In the genomic region with DNA sequence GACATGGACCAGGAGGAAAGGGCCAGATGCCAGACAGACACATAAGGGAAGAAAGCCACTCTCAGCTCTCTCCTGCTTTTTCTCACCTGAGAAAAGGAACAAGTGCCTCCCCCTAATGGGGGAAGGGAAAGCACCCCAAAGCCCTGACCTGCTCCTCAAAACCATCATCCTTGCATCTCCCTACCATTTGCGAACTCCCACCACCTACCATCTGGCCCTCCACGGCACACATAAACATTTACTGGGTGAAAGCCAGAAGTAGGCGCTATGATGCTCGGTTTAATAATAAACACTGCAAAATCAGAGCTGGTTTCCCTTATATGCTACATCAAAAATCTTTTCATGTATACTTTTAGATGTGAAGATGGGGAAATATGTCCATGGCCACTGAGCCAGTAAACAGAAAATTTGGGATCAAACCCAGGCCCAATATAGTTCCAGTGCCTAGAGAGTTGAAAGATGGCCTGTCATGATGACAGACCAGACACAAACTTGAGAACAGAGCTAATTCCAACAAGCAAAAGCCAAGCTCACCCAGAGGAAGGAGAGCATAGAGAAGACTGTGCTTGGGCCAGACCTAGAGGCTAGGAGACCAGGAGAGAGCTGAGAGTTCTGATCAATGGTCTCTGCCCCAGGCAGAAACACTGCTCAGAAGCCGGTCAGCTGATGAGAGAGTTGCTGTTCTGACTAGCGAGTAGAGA, we compare ENCODE assay signal across 22 mouse cellular contexts.
A peak's percentile ranks its signal among the peaks of the same experiment; 100 is the strongest.
DNase-seq lines count a peak whose midpoint lies in the region; ATAC-seq and TF ChIP-seq lines count a peak whose summit lies in the region.
"Had no signal": no experiment of that assay in that cellular context is flagged by ENCODE, and none has a peak within 500 bp of the region (broad histone marks: within the 10 kb centered on the region; RNA-seq: fewer than 3 reads in every experiment).

No protein-coding gene starts in this region.

- ATAC-seq in lung, embryonic 14.5 days (ENCODE audit: insufficient read depth), result no peak
- ATAC-seq: forebrain, embryonic 13.5 days; hindbrain, embryonic 16.5 days; intestine, embryonic 15.5 days had no signal

- no peaks in the 10 kb centered on the region for H3K4me1 ChIP-seq in lung, embryonic 14.5 days (ENCODE audit: insufficient read depth)
- H3K4me1 ChIP-seq: intestine, embryonic 15.5 days had no signal

- H3K27me3 ChIP-seq in lung, embryonic 14.5 days (ENCODE audit: insufficient read depth, low read length), result no peaks in the 10 kb centered on the region
- H3K27me3 ChIP-seq: forebrain, embryonic 13.5 days; intestine, embryonic 15.5 days; limb, embryonic 12.5 days; megakaryocyte, embryonic 14.5 days had no signal

- WGBS in lung, embryonic 14.5 days, result 75% methylated on average over 6 of the region's 6 CpGs

- peak; percentile 58 for DNase-seq in cerebellum, adult 9-11 months
- DNase-seq in cerebellum, adult 8-10 months, result no peak
- peak; percentile 36 for DNase-seq in lung, embryonic 14.5 days
- DNase-seq in lung, postnatal 10 days, result no peak
- peak; percentile 29 to 32 for DNase-seq in cerebellum, postnatal 10 days
- peak; percentile 58 to 60 for DNase-seq in layer of hippocampus, adult 8-10 months (ENCODE audit: low spot score in 2 of 2)
- no peak for DNase-seq in spleen, adult 18-20 months
- DNase-seq: adrenal gland, postnatal 25 days; gastrocnemius, postnatal 14 days; kidney, adult 8-10 months; kidney, postnatal 10 days; lung, adult 18-20 months; midbrain, embryonic 14.5 days; right cerebral cortex, postnatal 25 days; thymus, postnatal 25 days had no signal

- no peak overlapping the region for H3K4me3 ChIP-seq in lung, embryonic 14.5 days (ENCODE audit: low read depth, low read length)
- H3K4me3 ChIP-seq: forebrain, embryonic 13.5 days; intestine, embryonic 15.5 days; limb, embryonic 12.5 days; megakaryocyte, embryonic 14.5 days had no signal

- H3K9ac ChIP-seq in lung, embryonic 14.5 days, result no peak overlapping the region
- H3K9ac ChIP-seq: forebrain, embryonic 13.5 days; intestine, embryonic 15.5 days; limb, embryonic 12.5 days had no signal

- no peaks in the 10 kb centered on the region for H3K9me3 ChIP-seq in lung, embryonic 14.5 days (ENCODE audit: low read depth, low read length)
- H3K9me3 ChIP-seq: forebrain, embryonic 13.5 days; intestine, embryonic 15.5 days; limb, embryonic 12.5 days; megakaryocyte, embryonic 14.5 days had no signal

- no peak overlapping the region for H3K4me2 ChIP-seq in lung, embryonic 14.5 days
- H3K4me2 ChIP-seq: forebrain, embryonic 13.5 days; heart, embryonic 11.5 days; intestine, embryonic 15.5 days; limb, embryonic 12.5 days; liver, embryonic 11.5 days had no signal

- no peak for TF ChIP-seq CTCF in lung, embryonic 14.5 days (IDR thresholded peaks at IDR 0.05; ENCODE audit: low read depth)

- H3K27ac ChIP-seq in lung, embryonic 14.5 days (ENCODE audit: low read depth), result no peak overlapping the region
- H3K27ac ChIP-seq: forebrain, embryonic 13.5 days; intestine, embryonic 15.5 days; limb, embryonic 12.5 days had no signal

- no peaks in the 10 kb centered on the region for H3K36me3 ChIP-seq in lung, embryonic 14.5 days (ENCODE audit: insufficient read depth)
- H3K36me3 ChIP-seq: intestine, embryonic 15.5 days had no signal

Comparison
In these comparisons a context has a peak if more than half of its experiments do, and no peak if none do; other contexts are left out.
1. DNase-seq: peak in cerebellum, adult 9-11 months (single experiment), lung, embryonic 14.5 days (single experiment), cerebellum, postnatal 10 days (2 of 2) and layer of hippocampus, adult 8-10 months (2 of 2); none in cerebellum, adult 8-10 months (single experiment), lung, postnatal 10 days (single experiment) and spleen, adult 18-20 months (0 of 2).